Mouse (Mus musculus): ENCODE results near the gene Krt72.

The Krt72 gene

GRCm38 (mm10) chr15:101786360-101786759, at the start of gene Krt72:
TSS of gene Krt72 (minus strand) at chr15:101786460.
- DNase-seq: no peak

DNA sequence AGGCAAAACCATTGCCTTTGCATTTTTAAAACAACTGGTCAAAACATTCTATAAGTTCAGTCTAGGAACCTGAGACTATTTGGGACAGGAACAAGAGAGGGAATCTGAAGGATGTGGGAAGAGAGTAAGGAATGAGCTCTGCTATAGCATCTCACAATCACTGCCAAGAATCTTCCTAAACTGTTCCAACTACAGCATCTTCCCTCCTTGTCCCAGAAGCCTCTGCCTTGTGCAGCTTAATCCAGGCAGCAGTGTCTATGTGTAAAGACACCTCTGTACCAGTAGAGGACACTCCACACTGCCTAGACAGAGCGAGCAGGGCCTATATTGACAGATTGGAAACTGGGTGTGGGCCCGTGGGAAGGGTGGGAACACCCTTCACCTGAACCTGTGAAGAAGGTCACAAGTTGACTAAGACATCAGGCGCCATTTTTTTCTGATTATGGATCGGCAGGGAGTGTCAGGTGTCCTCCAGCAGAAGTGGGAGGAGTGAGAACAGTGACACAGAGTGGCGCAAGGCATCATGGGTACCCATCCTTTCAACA, 48.6 kb upstream of the Krt72 start:
- DNase-seq: no peak

GRCm38 (mm10) chr15:101833131-101833530, 46.9 kb upstream of the Krt72 start:
- no peak for DNase-seq

GRCm38 (mm10) chr15:101829441-101829840, 43.2 kb upstream of the Krt72 start:
- no peak for DNase-seq

- no peak for DNase-seq
These were observed 35.5 kb upstream of the Krt72 start for GRCm38 (mm10) chr15:101821786-101822185.

- DNase-seq: no peak
These were observed 31.6 kb upstream of the Krt72 start, which contains the start of gene Krt2 for GRCm38 (mm10) chr15:101817875-101818274. TSS of gene Krt2 (minus strand) at chr15:101818169.

DNA sequence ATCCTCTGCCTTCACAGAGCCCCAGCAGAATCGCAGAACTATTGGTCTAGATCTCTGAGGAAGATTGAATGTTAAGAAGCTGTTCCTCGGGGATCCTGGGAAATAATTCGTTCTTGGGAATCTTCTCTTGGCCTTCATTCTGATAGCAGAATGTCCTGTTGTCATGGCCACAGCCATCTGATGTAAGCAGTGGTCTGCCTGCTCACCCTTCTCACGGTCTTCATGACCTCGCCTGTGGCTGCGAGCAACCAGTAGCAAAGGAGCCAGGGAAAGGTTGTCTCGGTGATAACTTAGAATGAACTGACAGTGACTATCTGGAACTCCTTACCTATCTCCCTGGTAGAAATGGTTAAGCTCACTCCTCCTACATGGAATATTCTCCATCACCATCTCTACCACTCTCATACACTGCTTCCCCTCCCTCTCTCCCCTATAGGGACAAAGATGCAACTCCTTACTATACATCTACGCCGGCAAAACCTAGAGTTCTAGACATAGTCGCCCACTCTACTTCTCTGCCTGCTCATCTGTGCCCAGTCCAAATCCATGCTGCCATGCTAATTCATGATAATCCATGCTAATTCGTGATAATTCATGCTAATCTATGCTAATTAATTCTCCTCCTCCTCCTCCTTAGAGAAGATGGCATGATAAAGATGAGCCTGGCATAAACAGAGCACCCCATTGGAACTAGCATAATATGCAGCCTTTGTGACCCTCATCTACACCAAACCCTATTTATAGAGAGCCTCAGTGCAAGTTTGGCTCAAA, 17.0 kb upstream of the Krt72 start:
- no peak for DNase-seq

- no peak for DNase-seq
These were observed 16.1 kb upstream of the Krt72 start, which contains the start of gene Krt73 for GRCm38 (mm10) chr15:101802296-101802835. TSS of gene Krt73 (minus strand) at chr15:101802346.

DNA sequence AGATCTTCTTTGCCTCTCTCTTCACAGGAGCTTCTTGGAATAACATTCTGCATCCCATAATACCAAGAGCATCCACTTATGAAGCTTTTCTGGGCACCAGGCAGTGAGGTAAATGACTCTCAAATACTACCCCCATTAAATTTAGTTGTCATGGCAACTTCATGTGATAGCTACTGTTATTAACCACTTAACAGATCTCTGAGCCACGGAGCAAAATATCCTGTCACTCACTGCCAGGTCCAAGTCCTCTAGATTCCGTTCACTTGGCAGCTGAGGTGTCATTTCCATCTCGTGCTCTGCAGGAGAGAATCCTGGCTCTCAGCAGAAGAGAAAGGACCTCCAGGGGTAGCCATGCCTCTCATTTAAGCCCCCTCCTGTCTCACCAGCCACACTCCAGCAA, 4.6 kb upstream of the Krt72 start:
- DNase-seq: no peak

DNA sequence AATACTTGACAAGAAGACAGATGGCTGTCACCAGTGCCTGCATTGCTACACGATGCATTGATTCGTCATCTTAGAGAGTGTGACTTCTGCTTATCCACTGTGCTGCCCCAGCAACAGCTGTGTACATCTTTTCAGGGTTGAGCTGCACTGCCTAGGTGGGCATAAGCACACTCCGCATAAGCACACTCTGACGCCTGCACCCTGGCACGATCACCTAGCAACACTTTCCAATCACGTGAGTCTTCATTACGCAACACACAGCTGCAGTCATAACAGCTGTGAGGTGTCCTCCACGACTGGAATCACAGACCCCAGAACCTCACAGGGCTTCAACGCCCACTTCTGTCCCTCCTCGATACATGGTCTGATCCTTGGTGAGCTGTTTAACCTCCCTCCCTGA, 12.8 kb downstream of the Krt72 start:
- DNase-seq: peak; percentile 22 to 25

GRCm38 (mm10) chr15:101772711-101773081, 13.6 kb downstream of the Krt72 start:
- peak; percentile 81 to 84 for DNase-seq

- DNase-seq: no peak
These were observed 14.1 kb downstream of the Krt72 start for GRCm38 (mm10) chr15:101772080-101772710.

DNA sequence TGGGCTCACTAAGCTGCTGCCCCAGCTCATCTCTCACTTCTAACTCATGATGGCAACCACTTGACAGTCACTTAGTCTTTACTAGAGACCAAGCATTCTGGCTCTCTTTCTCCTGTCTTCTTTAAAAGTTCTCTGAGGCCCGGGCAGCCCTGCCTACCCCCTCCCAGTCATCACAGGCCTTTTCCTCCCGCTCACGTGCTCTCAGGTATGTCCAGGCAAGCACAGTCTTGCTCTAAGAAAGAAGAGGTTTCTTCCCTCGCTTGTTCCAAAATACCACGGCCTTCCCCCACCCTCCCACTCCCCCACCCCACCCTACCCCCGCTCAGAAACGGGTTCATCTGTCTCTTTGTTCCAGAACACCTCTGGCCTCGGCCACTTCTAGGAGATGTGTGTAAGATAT, 16.0 kb downstream of the Krt72 start:
- no peak for DNase-seq

DNA sequence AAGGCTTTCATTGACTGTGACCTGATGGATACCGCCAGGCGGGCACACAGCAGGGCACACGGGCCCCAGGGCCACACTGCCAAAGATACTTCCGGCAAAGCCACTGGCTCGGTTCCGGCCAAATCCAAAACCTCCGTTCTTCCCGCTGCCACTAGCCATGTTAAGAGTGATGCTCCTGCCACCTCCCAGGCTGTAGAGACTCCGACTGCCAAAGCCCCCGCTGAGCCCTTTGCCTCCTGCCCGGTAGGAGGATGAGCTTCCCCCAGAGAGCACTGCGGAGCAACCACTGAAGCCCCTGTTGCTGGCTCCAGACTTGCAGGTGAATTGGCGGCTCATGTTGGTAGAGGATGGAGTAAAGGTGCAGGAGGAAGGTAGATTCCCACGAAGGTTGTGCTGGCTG, 43.5 kb downstream of the Krt72 start, which contains the start of gene Krt71:
TSS of gene Krt71 (minus strand) at position 399 of the 400 bp plus-strand sequence.
- DNase-seq: no peak

- DNase-seq: no peak
These were observed 48.5 kb downstream of the Krt72 start for GRCm38 (mm10) chr15:101737786-101738185.

- DNase-seq: no peak
These were observed 55.6 kb downstream of the Krt72 start for GRCm38 (mm10) chr15:101730653-101731052.
